Mouse (Mus musculus): ENCODE measurements at regions not wholly inside any gene's neighbourhood (a gene's known extent, or its start where the extent isn't known, plus 50 kb on each side); places are given as distances from the start of the nearest gene placed in this dataset.

DNA sequence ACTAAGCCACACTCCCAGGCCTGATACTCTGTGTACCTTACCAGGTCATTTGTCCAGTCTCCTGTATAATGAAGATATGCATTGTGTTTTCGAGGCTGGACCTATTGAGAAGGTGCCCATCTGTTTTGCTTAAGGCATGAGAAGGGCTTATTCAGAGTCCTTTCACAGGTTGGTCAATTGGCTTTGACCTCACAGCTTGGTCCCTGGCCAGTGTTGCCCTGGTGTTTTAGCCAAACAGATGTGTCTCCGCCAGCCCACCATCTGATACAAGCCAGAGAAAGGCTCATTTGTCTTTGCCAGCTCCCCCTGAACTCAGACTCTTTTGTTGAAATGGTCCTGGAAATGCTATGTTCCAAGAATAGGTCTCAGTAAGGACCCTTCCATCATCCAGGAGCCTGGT, 308.2 kb downstream of the Fut8 start:
- no peak for TF ChIP-seq CTCF (IDR thresholded peaks at IDR 0.05; ENCODE audit: control insufficient read depth, insufficient read depth, insufficient read length)
- TF ChIP-seq FOSL1 (IDR thresholded peaks at IDR 0.05; ENCODE audit: insufficient read depth, low read length, poor library complexity, severe bottlenecking) = no peak
- no peak for TF ChIP-seq USF1 (IDR thresholded peaks at IDR 0.05; ENCODE audit: low read depth)
